Mouse (Mus musculus) MEL (cell line): ENCODE measurements around the gene Crcp. TPM values are rescaled to one million over a fixed set of nuclear protein-coding genes. Genes with fewer than 3 reads are reported as not detected.
A peak's percentile ranks its signal among the peaks of the same experiment; 100 is the strongest.
"Not testable (repeated sequence)": the region's sequence is repeated elsewhere in the genome, so short reads cannot be mapped to it uniquely, and the experiment has no call there.

ENCODE experiments used
- DNase-seq: peaks from one replicate; pipeline ENCODE4 v3.0.0; 2011; ENCODE audit warnings: low read depth, low spot score
- H3K27ac ChIP-seq: 2 replicates; pipeline ENCODE4 v1.5.1; 2012; ENCODE audit warnings: low read depth, mild to moderate bottlenecking, control low read depth, low read length, moderate library complexity; ENCODE audit not compliant: control insufficient read depth
- H3K27me3 ChIP-seq, 2 experiments: fragments of 150-350 bp in 1 of 2; sonication (generic) in 1 of 2; 2 replicates each; pipeline ENCODE4 v1.6.1; 2012; ENCODE audit warnings: low read length in 2 of 2, mild to moderate bottlenecking in 2 of 2, improper control_type of control experiment in 1 of 2, moderate library complexity in 1 of 2; ENCODE audit not compliant: insufficient read depth in 2 of 2, control insufficient read depth in 1 of 2
- H3K36me3 ChIP-seq, 2 experiments: 2 replicates each; pipeline ENCODE4 v1.6.1; 2012 to 2014; ENCODE audit warnings: low read length in 2 of 2, improper control_type of control experiment in 1 of 2, inconsistent platforms in 1 of 2, mild to moderate bottlenecking in 1 of 2; ENCODE audit not compliant: insufficient read depth in 2 of 2, control insufficient read depth in 1 of 2
- H3K4me1 ChIP-seq, 2 experiments: fragments of 150-350 bp in 1 of 2; sonication (generic) in 1 of 2; 2 replicates each; pipeline ENCODE4 v1.6.1; 2012; ENCODE audit warnings: low read length in 2 of 2, improper control_type of control experiment in 1 of 2, mild to moderate bottlenecking in 1 of 2; ENCODE audit not compliant: insufficient read depth in 2 of 2, control insufficient read depth in 1 of 2
- H3K4me3 ChIP-seq, 2 experiments: fragments of 150-350 bp in 1 of 2; sonication (generic) in 1 of 2; 2 replicates each; pipeline ENCODE4 v1.5.1; 2012; ENCODE audit warnings: low read depth in 2 of 2, low read length in 2 of 2, mild to moderate bottlenecking in 2 of 2, moderate library complexity in 2 of 2, control low read depth in 1 of 2, improper control_type of control experiment in 1 of 2; ENCODE audit not compliant: control insufficient read depth in 1 of 2, insufficient read depth in 1 of 2
- H3K79me2 ChIP-seq: 2 replicates; pipeline ENCODE4 v1.6.1; 2012; ENCODE audit warnings: mild to moderate bottlenecking, low read length, moderate library complexity; ENCODE audit not compliant: control insufficient read depth, poor library complexity, insufficient read depth
- H3K9ac ChIP-seq: 2 replicates; pipeline ENCODE4 v1.6.1; 2012; ENCODE audit warnings: low read depth, mild to moderate bottlenecking, control low read depth, low read length, moderate library complexity; ENCODE audit not compliant: control insufficient read depth, poor library complexity, severe bottlenecking
- H3K9me3 ChIP-seq: fragments of 150-350 bp; sonication (generic); replicated peaks from 2 replicates; pipeline ENCODE4 v1.6.1; 2012; ENCODE audit warnings: mild to moderate bottlenecking, low read length, improper control_type of control experiment, moderate library complexity; ENCODE audit not compliant: insufficient read depth
- CHD2 ChIP-seq: IDR thresholded peaks from 2 replicates; pipeline ENCODE4 v1.6.1; 2011; ENCODE audit warnings: low read length, improper control_type of control experiment
- CTCF ChIP-seq, 3 experiments: IDR thresholded peaks in 2 of 3; conservative IDR thresholded peaks in 1 of 3; 2 replicates each; pipeline ENCODE4 v1.5.1; 2011 to 2012; ENCODE audit warnings: low read length in 3 of 3, low read depth in 2 of 3, mild to moderate bottlenecking in 2 of 3, improper control_type of control experiment in 1 of 3, inconsistent platforms in 1 of 3, mixed read lengths in 1 of 3, moderate library complexity in 1 of 3; ENCODE audit not compliant: control insufficient read depth in 1 of 3, insufficient read depth in 1 of 3, poor library complexity in 1 of 3, severe bottlenecking in 1 of 3
- JUND ChIP-seq: IDR thresholded peaks from 2 replicates; pipeline ENCODE4 v1.6.1; 2011; ENCODE audit warnings: low read depth, mild to moderate bottlenecking, improper control_type of control experiment, low read length
- MAZ ChIP-seq: IDR thresholded peaks from 2 replicates; pipeline ENCODE4 v1.6.1; 2012; ENCODE audit warnings: low read depth, mild to moderate bottlenecking, inconsistent platforms, low read length, improper control_type of control experiment
- MXI1 ChIP-seq: IDR thresholded peaks from 2 replicates; pipeline ENCODE4 v1.6.1; 2011; ENCODE audit warnings: mild to moderate bottlenecking, low read depth, low read length, improper control_type of control experiment
- MYC ChIP-seq: IDR thresholded peaks from 2 replicates; pipeline ENCODE4 v1.6.1; 2011; ENCODE audit warnings: low read depth, mild to moderate bottlenecking, low read length, improper control_type of control experiment, moderate library complexity
- NELFE ChIP-seq: IDR thresholded peaks from 2 replicates; pipeline ENCODE4 v1.6.1; 2011; ENCODE audit warnings: low read depth, low read length, improper control_type of control experiment
- POLR2AphosphoS2 ChIP-seq: IDR thresholded peaks from 2 replicates; pipeline ENCODE4 v1.6.1; 2011; ENCODE audit warnings: low read length, improper control_type of control experiment
- RAD21 ChIP-seq: IDR thresholded peaks from 2 replicates; pipeline ENCODE4 v1.6.1; 2011; ENCODE audit warnings: mild to moderate bottlenecking, low read depth, low read length, improper control_type of control experiment
- SIN3A ChIP-seq: IDR thresholded peaks from 2 replicates; pipeline ENCODE4 v1.6.1; 2012; ENCODE audit warnings: low read length, improper control_type of control experiment, inconsistent platforms
- SMC3 ChIP-seq: IDR thresholded peaks from 2 replicates; pipeline ENCODE4 v1.6.1; 2011; ENCODE audit warnings: low read depth, low read length, improper control_type of control experiment
- TAL1 ChIP-seq: IDR thresholded peaks from 2 replicates; pipeline ENCODE4 v1.6.1; 2012; ENCODE audit warnings: mild to moderate bottlenecking, inconsistent platforms, low read length, moderate library complexity, mixed read lengths
- UBTF ChIP-seq: IDR thresholded peaks from 2 replicates; pipeline ENCODE4 v1.6.1; 2012; ENCODE audit warnings: low read depth, mild to moderate bottlenecking, inconsistent platforms, low read length, improper control_type of control experiment, moderate library complexity, borderline replicate concordance; ENCODE audit not compliant: insufficient read depth
- USF1 ChIP-seq: IDR thresholded peaks from 2 replicates; pipeline ENCODE4 v1.6.1; 2014; ENCODE audit warnings: low read depth, mild to moderate bottlenecking, inconsistent platforms, low read length, improper control_type of control experiment, moderate library complexity
- USF2 ChIP-seq, 2 experiments: IDR thresholded peaks; 2 replicates each; pipeline ENCODE4 v1.6.1; 2011 to 2012; ENCODE audit warnings: improper control_type of control experiment in 2 of 2, low read length in 2 of 2, borderline replicate concordance in 1 of 2, inconsistent platforms in 1 of 2, low read depth in 1 of 2, mild to moderate bottlenecking in 1 of 2; ENCODE audit not compliant: insufficient read depth in 1 of 2
- ZC3H11A ChIP-seq: IDR thresholded peaks from 2 replicates; pipeline ENCODE4 v1.6.1; 2012; ENCODE audit warnings: low read depth, mild to moderate bottlenecking, inconsistent platforms, low read length, improper control_type of control experiment
- polyA plus RNA-seq, 2 experiments: library from polyadenylated mRNA; stranded (reverse) in 1 of 2; unstranded in 1 of 2; fragments of >175 nt in 1 of 2; fragments of >200 nt in 1 of 2; gene quantifications; 2 replicates each; pipeline versions ENCODE4 v1.2.1 to v1.2.4; 2012; ENCODE audit warnings: low replicate concordance in 2 of 2, low read depth in 1 of 2; ENCODE audit not compliant: insufficient read length in 2 of 2, insufficient read depth in 1 of 2, missing spikeins in 1 of 2
- total RNA-seq: library from RNA; depleted of rRNA; stranded (reverse); fragments of 300-350 nt; gene quantifications from 2 replicates; pipeline ENCODE4 v1.2.3, GENCODE M21; 2012

Gene Crcp
- total and polyA plus RNA-seq, 3 experiments: 56.2 to 69.6 TPM; not detected in 1

DNA sequence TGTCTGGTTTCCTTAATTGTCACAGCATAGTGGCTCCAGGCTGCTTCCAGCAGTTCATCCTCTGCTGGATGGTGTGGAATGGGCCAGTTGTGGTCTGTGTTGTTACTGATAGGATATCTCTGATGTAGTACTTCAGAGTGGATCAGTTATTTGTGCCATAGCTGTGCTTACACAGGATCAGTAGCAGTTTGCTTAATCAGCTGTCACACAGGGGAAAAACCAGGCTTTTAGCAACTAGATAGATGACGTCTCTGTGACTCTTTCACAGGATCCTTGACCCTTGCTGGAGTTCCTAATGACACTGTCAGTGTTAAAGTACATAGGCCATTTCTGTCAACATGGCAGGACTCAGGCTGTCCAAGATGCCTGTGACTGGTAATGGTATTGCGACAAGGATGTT lies 4.8 kb downstream of the Crcp start:
- H3K36me3 ChIP-seq: peaks cover 4 to 5% of the 10 kb centered on the region in 2 experiments; a peak in 3 of 4 replicates

DNA sequence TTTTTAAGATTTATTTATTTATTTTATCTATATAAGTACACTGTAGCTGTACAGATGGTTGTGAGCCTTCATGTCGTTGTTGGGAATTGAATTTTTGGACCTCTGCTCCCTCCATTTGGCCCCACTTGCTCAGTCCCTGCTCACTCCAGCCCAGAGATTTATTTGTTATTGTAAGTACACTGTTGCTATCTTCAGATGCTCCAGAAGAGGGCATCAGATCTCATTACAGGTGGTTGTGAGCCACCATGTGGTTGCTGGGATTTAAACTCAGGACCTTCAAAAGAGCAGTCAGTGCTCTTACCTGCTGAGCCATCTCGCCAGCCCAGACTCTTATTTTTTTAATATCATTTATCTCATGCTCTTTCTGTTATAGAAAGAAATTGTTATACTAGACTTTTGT lies 7.2 kb downstream of the Crcp start:
- peak; percentile 70; the same call in 1 of the 2 replicates for TF ChIP-seq SIN3A
- peak; percentile 82 for TF ChIP-seq MXI1
- TF ChIP-seq MYC: peak; percentile 78
- peak; percentile 11 for TF ChIP-seq RAD21
- peak; percentile 16 to 67 (median 23); a peak in 4 of 6 replicates for TF ChIP-seq CTCF (IDR thresholded peaks at IDR 0.05 in 2 of 3, conservative IDR thresholded peaks at IDR 0.05 in 1 of 3; ENCODE audit: control insufficient read depth in 1 of 3, insufficient read depth in 1 of 3, low read depth in 2 of 3, low read length in 3 of 3, poor library complexity in 1 of 3, severe bottlenecking in 1 of 3)
- TF ChIP-seq SMC3: peak; percentile 56

More for the DNA sequence above, 4.8 kb downstream of the Crcp start:
- Histone ChIP-seq H3K9ac (no peak overlapping the region), H3K4me3 (no peak overlapping the region), H3K4me1 (peaks cover 0 to 6% of the 10 kb centered on the region in 2 experiments; a peak in 1 of 4 replicates), H3K79me2 (peaks cover 28% of the 10 kb centered on the region), H3K9me3 (no peaks in the 10 kb centered on the region), H3K27ac (no peak overlapping the region)
- DNase-seq: no peak
- TF ChIP-seq MAZ (no peak), USF2 (IDR thresholded peaks at IDR 0.05; ENCODE audit: borderline replicate concordance in 1 of 2, insufficient read depth in 1 of 2, low read depth in 1 of 2, low read length in 2 of 2) (no peak), CHD2 (no peak), SMC3 (no peak), UBTF (no peak), NELFE (no peak), POLR2AphosphoS2 (no peak), ZC3H11A (no peak), USF1 (no peak), TAL1 (no peak), JUND (no peak)
- TF ChIP-seq, all 39 proteins: peak for 0
- H3K27me3 ChIP-seq: no peaks in the 10 kb centered on the region

More for the DNA sequence above, 7.2 kb downstream of the Crcp start:
- DNase-seq: peak; percentile 28
- Histone ChIP-seq H3K36me3 (peaks cover 0 to 13% of the 10 kb centered on the region in 2 experiments; a peak in 3 of 4 replicates), H3K79me2 (peaks cover 12% of the 10 kb centered on the region)
- not testable (repeated sequence) for H3K4me1 ChIP-seq, H3K27ac ChIP-seq, H3K9me3 ChIP-seq, H3K27me3 ChIP-seq, H3K4me3 ChIP-seq, H3K9ac ChIP-seq
